Mouse (Mus musculus) mouse embryonic stem cell (cell line): Measurements from ENCODE around the gene Suz12.
"Not testable (repeated sequence)": the region's sequence is repeated elsewhere in the genome, so short reads cannot be mapped to it uniquely, and the experiment has no call there.

Experiments
- in situ Hi-C, 2 experiments: fragments of 300-500 bp; cut with MboI; formaldehyde crosslinking; loops; 1 replicate in 1 of 2; 3 replicates in 1 of 2; pipeline ENCODE4 v1.14.3; 2019 to 2020; ENCODE audit warnings: low sequenced_read_pairs in 2 of 2, low pct_unique_long_range_greater_than_20kb in 1 of 2, mixed read lengths in 1 of 2; ENCODE audit not compliant: unreplicated experiment in 1 of 2

The Suz12 gene

GRCm38 (mm10) chr11:80066373-80066772 lies 73.5 kb downstream of the Suz12 start:
- in situ Hi-C loops: not testable (repeated sequence)

GRCm38 (mm10) chr11:80067558-80067957 lies 74.7 kb downstream of the Suz12 start:
- in situ Hi-C loops: no loop called here

GRCm38 (mm10) chr11:80069815-80070214 lies 76.9 kb downstream of the Suz12 start:
- in situ Hi-C loops: no loop called here

DNA sequence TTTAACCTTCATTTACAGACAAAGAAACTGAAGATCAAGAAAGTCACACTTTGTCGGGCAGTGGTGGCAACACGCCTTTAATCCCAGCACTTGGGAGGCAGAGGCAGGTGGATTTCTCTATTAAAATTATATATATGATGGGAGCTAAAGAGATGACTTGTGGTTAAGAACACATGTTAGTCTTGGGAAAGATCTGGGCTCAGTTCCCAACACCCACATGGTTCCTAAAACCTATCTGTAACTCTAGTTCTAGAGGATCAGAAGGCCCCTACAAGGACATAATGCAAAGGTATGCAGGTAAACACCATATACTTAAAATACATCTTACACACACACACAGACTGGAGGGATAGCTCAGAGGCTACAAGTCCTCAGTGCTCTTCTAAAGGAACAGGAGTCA lies 78.1 kb downstream of the Suz12 start:
- in situ Hi-C loops: no loop called here

DNA sequence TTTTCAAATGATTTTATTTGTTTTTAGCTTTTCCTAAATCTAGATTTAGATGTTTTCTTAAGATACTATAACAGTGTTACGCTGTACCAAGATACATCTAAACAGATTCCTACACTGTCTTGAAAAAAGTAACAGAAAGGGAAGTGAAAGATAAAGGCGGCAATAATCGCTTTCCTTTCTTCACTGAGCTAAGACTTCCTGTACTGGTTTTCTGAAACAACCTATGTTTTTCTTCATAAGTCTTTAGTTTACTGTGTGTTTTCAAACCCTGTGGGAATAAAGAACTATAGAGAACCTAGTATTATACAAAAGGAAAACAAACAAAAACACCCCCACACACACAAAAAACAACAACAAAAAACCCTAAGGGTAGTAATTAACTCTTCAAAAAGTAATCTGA lies 79.5 kb downstream of the Suz12 start:
- in situ Hi-C loops: no loop called here

GRCm38 (mm10) chr11:80075608-80076277 lies 82.8 kb downstream of the Suz12 start:
- in situ Hi-C loops: no loop called here

- in situ Hi-C loops: no loop called here
Measured at GRCm38 (mm10) chr11:80077784-80078545, 85.1 kb downstream of the Suz12 start.

DNA sequence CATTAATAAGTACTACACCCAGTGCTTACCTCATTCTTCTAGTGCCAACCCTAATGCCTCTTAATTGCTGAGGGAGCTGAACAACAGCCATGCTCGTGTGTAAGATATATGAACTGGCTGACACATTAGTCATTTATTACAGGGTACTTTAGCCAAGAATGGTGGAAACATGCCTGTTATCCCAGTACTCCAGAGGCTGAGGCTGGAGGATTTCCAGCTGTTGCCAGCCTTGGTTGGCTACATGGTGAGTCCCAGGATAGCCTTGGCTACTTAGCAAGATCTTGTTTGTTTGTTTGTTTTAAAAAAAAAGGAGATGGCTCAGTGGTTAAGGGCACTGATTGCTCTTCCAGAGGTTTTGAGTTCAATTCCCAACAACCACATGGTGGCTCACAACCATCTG lies 85.9 kb downstream of the Suz12 start:
- in situ Hi-C loops: no loop called here

DNA sequence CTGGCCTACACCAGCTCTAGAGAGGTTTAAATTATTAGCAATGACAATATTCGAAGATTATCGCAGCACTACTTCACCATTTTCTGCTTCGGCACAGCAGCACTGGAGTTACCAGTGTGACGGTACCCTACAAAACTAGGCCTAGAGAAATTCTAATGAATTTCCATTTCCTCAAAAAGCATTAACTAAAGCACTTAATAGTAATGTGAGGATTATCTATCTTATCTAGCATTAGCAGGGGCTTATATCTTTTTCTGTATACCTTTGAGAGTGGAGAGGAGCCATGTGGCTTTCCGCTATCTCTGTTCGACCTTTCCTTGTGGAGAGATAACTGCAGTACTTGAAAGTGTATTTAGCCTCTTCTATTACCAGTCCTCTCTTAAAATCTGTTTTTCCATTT lies 86.8 kb downstream of the Suz12 start:
- in situ Hi-C loops: no loop called here

GRCm38 (mm10) chr11:80080381-80080825 lies 87.5 kb downstream of the Suz12 start:
- in situ Hi-C loops: no loop called here

DNA sequence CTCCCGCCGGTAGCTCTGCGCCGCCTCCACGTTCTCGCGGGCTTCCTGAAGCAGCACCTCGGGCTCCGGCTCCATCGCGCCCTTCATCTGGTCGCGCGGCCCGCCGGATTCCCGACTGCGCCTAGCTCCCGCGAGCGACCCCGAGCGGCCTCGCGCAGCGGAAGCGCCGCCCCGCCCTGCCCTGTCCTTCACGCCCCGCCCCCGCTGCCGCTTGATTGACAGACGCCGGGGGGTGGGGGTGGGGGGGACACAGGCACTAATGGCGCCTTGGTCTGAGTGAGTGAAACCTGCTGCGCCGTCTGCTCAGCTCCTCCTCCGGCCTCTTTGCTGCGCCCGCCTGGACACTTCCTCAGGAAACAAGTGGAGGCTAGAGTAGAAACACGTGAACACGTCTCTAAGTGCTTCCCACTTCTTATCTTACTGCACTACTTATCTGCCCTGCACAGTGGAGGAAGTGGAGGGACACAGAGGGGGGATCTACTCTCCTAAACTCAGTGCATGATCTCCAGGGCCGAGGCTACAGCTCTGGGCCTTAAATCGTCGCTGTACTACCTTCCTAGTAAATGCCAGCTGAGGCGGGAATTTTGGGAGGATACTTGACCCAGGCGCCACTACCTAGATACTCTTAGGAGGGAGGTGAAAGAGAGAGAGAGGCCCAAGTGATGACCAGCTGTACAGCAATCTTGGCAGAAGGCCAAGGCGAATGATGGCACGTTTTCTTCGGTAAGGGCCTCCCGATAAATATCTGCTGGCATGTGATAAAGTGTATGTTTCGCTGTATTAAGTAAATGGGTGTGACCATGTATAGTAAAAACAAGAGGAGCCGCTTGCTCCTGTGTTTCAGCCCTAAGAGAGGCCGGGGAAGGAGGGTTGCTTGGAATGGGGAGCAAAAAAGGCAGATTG lies 88.2 kb downstream of the Suz12 start, which contains the start of gene Crlf3:
Gene Crlf3, minus strand, starts transcription at position 166 of the 903 bp plus-strand sequence.
- in situ Hi-C loops: no loop called here

GRCm38 (mm10) chr11:80081786-80082319 lies 88.9 kb downstream of the Suz12 start:
- in situ Hi-C loops: no loop called here
